Mouse (Mus musculus) WW6 (cell line): ENCODE measurements around the gene Tmem53.
A peak's percentile ranks its signal among the peaks of the same experiment; 100 is the strongest.
"Not testable (repeated sequence)": the region's sequence is repeated elsewhere in the genome, so short reads cannot be mapped to it uniquely, and the experiment has no call there.

Experiments used
- DNase-seq: peaks from one replicate; pipeline ENCODE4 v3.0.0-alpha.2; 2013; ENCODE audit warnings: low read depth, low spot score

The Tmem53 gene

DNA sequence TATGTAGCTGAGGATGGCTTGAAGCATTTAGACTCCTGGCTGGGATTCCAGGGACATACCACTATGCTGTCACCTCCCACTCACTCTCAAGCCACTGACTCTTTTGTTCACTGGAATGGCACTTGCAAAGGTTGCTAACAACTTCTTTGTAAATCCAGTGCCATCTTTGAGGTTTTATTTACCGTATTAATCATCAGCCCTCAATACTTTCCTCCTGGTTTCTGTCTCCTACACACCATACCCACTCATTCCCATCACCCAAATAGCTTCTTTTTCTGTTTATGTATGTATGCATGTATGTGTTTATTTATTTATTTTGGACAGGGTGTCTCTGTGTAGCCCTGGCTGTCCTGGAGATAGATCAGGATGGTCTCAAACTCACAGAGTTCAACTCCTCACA lies 769 bp upstream of the Tmem53 start:
- DNase-seq, result no peak

- no peak for DNase-seq
These were observed 600 bp downstream of the Tmem53 start for GRCm38 (mm10) chr4:117252351-117252750.

DNA sequence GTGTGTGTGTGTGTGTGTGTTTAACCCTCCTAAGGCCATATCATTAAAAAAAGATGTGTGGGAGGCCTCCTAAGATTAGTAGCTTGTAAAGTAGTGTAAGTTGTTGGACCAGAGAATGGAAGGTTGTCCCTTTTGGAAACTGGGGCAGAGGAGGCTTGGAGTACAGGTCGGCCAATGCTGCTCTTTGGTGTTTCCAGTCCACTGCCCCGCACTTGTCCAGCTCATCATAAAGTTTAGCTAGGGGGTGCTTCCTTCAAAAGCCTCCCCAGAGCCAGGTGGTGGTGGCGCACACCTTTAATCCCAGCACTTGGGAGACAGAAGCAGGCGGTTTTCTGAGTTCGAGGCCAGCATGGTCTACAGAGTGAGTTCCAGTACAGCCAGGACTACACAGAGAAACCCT lies 1.0 kb downstream of the Tmem53 start:
- no peak for DNase-seq

DNA sequence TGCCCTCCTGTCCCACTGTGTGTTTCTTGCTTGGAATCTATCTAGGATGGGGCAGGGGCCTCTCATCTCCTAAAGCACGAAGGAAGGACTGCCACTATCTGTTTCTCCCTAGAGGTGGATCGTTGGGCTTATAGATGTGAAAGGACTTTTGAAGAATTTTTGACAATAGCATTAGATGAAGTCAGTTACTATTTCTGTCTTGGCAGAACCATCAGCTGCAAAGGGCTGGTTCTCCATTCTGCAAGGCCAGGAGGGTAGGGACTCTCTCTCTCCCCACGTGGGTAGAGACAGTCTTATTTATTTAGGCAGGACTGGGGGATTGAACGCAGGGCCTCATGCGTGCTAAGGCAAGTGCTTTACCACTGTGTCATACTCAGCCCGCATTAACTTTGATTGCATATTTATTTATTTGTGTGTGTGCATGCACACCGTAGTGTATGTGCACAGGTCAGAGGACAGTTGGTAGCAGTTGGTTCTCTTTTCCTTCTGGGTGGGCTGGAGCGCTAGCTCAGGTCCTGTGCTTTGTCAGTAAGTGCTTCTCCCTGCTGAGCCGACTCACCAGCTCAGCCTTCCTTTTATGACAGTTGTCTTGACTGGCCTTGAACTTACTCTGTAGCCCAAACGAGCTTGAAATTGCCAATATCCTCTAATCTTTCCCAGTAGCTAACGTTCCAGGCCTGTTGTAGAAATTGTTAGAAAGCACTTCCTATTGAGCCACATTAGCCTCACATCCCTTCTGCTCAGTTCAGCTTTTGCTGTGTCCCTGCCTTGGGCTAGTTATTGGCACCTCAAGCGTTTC lies 1.7 kb downstream of the Tmem53 start:
- no peak for DNase-seq

- no peak for DNase-seq
These were observed 2.4 kb downstream of the Tmem53 start for GRCm38 (mm10) chr4:117254017-117254627.

GRCm38 (mm10) chr4:117254672-117255071 lies 2.9 kb downstream of the Tmem53 start:
- DNase-seq, result no peak

DNA sequence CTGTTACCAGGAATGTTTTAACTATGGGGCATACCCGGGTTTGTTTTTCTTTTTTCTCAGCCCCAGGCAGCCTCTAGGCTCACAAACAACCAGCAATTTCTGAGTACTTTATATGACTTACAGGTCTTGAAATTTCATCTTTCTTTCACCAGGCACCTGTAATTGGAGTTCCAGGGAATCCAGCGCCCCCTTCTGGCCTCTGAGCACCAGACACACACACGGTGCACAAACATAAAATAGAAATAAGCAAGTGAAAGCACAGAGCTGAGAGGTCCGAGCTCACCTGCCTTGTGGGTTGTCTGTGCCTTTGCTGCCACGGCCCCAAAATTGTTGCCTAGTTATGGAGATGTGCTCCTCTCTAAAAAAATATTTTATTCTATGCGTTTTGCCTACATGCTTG lies 8.2 kb downstream of the Tmem53 start:
- not testable (repeated sequence) for DNase-seq

GRCm38 (mm10) chr4:117261222-117261621 lies 9.5 kb downstream of the Tmem53 start:
- DNase-seq, result no peak

- DNase-seq, result no peak
These were observed 10.6 kb downstream of the Tmem53 start for GRCm38 (mm10) chr4:117262101-117262913.

DNA sequence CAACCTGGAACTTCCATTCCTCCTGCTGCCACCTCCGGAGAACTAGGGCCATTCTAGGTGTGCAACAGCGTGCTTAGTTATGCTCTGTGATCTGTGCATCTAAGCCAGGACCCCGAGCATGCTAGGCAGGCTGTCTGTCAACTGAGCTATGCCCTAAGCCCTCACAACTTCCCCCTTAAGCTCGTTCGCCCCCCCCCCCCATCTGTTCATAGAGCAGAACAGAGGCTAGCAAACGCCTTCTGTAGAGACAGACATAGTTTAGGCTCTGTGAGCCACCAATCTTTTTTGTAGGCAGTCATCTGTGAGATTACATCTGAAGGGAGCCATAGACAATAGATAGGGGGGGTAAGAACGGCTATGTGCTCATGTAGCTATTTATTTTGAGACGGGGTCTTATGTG lies 11.2 kb downstream of the Tmem53 start:
- no peak for DNase-seq

GRCm38 (mm10) chr4:117267284-117267683 lies 15.5 kb downstream of the Tmem53 start:
- DNase-seq, result peak; percentile 54

DNA sequence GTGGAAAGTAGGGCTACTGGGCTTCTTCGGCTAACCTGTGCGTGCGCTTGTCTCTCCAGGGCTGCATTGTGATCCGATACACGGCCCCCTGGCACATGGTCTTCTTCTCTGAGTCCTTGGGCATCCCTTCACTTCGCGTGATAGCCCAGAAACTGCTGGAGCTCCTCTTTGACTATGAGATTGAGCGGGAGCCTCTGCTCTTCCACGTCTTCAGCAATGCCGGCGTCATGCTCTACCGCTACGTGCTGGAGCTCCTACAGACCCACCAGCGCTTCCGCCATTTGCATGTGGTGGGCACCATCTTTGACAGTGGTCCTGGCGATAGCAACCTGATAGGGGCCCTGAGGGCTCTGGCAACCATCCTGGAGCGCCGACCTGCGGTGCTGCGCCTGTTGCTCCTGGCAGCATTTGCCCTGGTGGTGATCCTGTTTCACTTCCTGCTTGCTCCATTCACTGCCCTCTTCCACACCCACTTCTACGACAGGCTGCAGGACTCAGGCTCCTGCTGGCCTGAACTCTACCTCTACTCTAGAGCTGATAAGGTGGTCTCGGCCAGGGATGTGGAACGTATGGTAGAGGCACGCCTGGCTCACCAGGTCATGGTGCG lies 16.2 kb downstream of the Tmem53 start:
- no peak for DNase-seq

DNA sequence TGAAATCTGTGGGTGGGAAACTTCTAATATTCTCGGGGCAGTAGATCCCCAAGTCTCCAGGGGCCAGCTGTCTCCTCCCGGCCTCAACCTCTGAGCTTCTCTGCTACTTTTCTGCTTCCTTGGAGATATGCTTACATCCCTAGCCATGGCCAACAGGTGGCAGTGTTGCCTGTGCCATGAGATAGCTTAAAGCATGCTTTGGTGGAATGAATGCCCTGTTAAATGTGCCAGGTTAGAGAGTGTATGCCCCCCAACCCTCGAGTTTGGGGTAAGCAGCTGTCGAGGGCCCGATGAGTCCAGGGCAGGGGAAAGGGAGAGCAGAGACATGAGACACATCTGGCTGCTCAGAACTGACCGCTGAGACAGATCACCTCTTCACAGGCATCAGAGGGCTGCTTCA lies 18.5 kb downstream of the Tmem53 start:
- peak; percentile 61 for DNase-seq

- no peak for DNase-seq
These were observed 20.7 kb downstream of the Tmem53 start for GRCm38 (mm10) chr4:117272459-117272858.

- no peak for DNase-seq
These were observed 23.0 kb downstream of the Tmem53 start for GRCm38 (mm10) chr4:117274720-117275119.

GRCm38 (mm10) chr4:117276281-117276711 lies 24.5 kb downstream of the Tmem53 start:
- DNase-seq, result no peak

GRCm38 (mm10) chr4:117277021-117277420 lies 25.3 kb downstream of the Tmem53 start:
- no peak for DNase-seq

GRCm38 (mm10) chr4:117277687-117278086 lies 25.9 kb downstream of the Tmem53 start:
- no peak for DNase-seq

GRCm38 (mm10) chr4:117278381-117279252 lies 26.9 kb downstream of the Tmem53 start:
- no peak for DNase-seq

- no peak for DNase-seq
These were observed 27.5 kb downstream of the Tmem53 start for GRCm38 (mm10) chr4:117279253-117279642.

DNA sequence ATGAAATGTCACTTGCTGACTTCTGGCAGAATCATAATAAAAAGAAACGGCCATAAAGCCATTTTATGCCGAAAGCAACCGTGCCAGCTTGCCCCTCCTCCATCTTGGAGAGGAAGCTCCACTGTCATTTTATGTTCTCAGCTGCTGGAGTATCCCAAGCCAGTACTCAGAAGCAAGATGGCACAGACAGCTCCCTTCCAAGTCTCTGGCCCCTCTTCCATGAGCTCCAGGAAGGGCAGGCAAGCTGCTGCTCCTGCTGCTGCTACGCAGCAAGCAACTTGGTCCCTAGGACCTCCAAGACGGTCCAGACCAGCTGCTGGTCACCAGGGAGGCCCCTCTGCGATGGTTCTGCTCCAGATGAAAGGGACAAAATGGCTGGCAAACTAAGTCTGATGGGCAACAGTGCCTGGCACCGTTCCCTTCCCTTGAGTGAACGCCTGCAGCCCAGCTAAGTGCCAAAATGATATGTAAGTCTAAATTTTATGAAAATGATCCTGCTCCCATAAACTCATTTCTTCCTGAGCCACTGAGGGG lies 28.7 kb downstream of the Tmem53 start:
- DNase-seq, result no peak
